Mouse (Mus musculus) intestine, postnatal 0 days (tissue): Measurements from ENCODE around the gene Fam240a. TPM values are rescaled to one million over a fixed set of nuclear protein-coding genes. Genes with fewer than 3 reads are reported as not detected.
A peak's percentile ranks its signal among the peaks of the same experiment; 100 is the strongest.

Experiments
- ATAC-seq: fragments of 200-750 bp; cut with Nextera tagmentation; 2 replicates; pipeline ENCODE4 v1.8.0; 2017; ENCODE audit warnings: mild to moderate bottlenecking, moderate TSS enrichment, moderate library complexity
- H3K27ac ChIP-seq: fragments of 300-500 bp; sonication (generic); 2 replicates; pipeline ENCODE4 v1.5.1; 2014; ENCODE audit warnings: mild to moderate bottlenecking, low read depth, low read length, moderate library complexity
- H3K27me3 ChIP-seq: fragments of 300-500 bp; sonication (generic); replicated peaks from 2 replicates; pipeline ENCODE4 v1.6.1; 2014; ENCODE audit warnings: low read length, mixed read lengths; ENCODE audit not compliant: control insufficient read depth, insufficient read depth
- H3K36me3 ChIP-seq: fragments of 300-500 bp; sonication (generic); 2 replicates; pipeline ENCODE4 v1.6.1; 2014; ENCODE audit warnings: mild to moderate bottlenecking, moderate library complexity; ENCODE audit not compliant: control insufficient read depth, insufficient read depth
- H3K4me1 ChIP-seq: fragments of 300-500 bp; sonication (generic); replicated peaks from 2 replicates; pipeline ENCODE4 v1.6.1; 2014; ENCODE audit warnings: antibody characterized with exemption, low read length, mixed read lengths; ENCODE audit not compliant: control insufficient read depth, insufficient read depth
- H3K4me2 ChIP-seq: fragments of 300-500 bp; sonication (generic); replicated peaks from 2 replicates; pipeline ENCODE4 v1.6.1; 2014; ENCODE audit warnings: low read depth, mild to moderate bottlenecking, moderate library complexity
- H3K4me3 ChIP-seq: fragments of 300-500 bp; sonication (generic); 2 replicates; pipeline ENCODE4 v1.5.1; 2014; ENCODE audit warnings: low read depth, low read length
- H3K9ac ChIP-seq: fragments of 300-500 bp; sonication (generic); 2 replicates; pipeline ENCODE4 v1.6.1; 2014; ENCODE audit warnings: mild to moderate bottlenecking, low read depth, low read length
- H3K9me3 ChIP-seq: fragments of 300-500 bp; sonication (generic); 2 replicates; pipeline ENCODE4 v1.6.1; 2016; ENCODE audit warnings: mixed run types; ENCODE audit not compliant: control insufficient read depth
- CTCF ChIP-seq: sonication (generic); IDR thresholded peaks from 2 replicates; pipeline ENCODE4 v1.5.1; 2016; ENCODE audit warnings: low read depth, mild to moderate bottlenecking, control low read depth, antibody characterized with exemption, moderate library complexity
- WGBS: fragments of 180-500 bp; shearing (Covaris S2); extraction: QIAGEN DNeasy Blood & Tissue Kit; methylation state at CpG from one replicate; pipeline ENCODE4 v1.1.7; 2014; 5-methylcytosine and 5-hydroxymethylcytosine counted together
- polyA plus RNA-seq: library from polyadenylated mRNA; unstranded; fragments of >200 nt; fragmentation: Nextera tagmentation; extraction: Ambion mirVana; gene quantifications from 2 replicates; pipeline ENCODE4 v1.2.1, GENCODE M21; 2015

Gene Fam240a
- polyA plus RNA-seq, 1 experiment from 2014 or later: not detected

GRCm38 (mm10) chr9:110891077-110891828 lies 25.4 kb downstream of the Fam240a start:
- no peak overlapping the region for H3K4me3 ChIP-seq
- no peak for ATAC-seq
- no peaks in the 10 kb centered on the region for H3K9me3 ChIP-seq
- H3K9ac ChIP-seq: no peak overlapping the region
- H3K4me1 ChIP-seq: peaks cover 3% of the 10 kb centered on the region; the same call in 1 of the 2 replicates
- 72% methylated on average over 12 of the region's 12 CpGs for WGBS
- H3K4me2 ChIP-seq: no peak overlapping the region
- no peaks in the 10 kb centered on the region for H3K27me3 ChIP-seq
- no peak for TF ChIP-seq CTCF
- H3K27ac ChIP-seq: no peak overlapping the region
- H3K36me3 ChIP-seq: peaks cover 50% of the 10 kb centered on the region; the same call in 1 of the 2 replicates

GRCm38 (mm10) chr9:110890026-110890783 lies 26.5 kb downstream of the Fam240a start:
- Histone ChIP-seq H3K4me3 (no peak overlapping the region), H3K9ac (no peak overlapping the region)
- ATAC-seq: peak; percentile 83

GRCm38 (mm10) chr9:110888935-110889334 lies 27.7 kb downstream of the Fam240a start:
- H3K9me3 ChIP-seq: no peaks in the 10 kb centered on the region
- H3K4me2 ChIP-seq: no peak overlapping the region
- no peak overlapping the region for H3K9ac ChIP-seq
- WGBS: 93% methylated on average over 14 of the region's 14 CpGs
- TF ChIP-seq CTCF: no peak
- H3K4me3 ChIP-seq: no peak overlapping the region
- no peaks in the 10 kb centered on the region for H3K27me3 ChIP-seq
- no peak for ATAC-seq
- H3K27ac ChIP-seq: no peak overlapping the region
- H3K4me1 ChIP-seq: peaks cover 3% of the 10 kb centered on the region; the same call in 1 of the 2 replicates
- H3K36me3 ChIP-seq: peaks cover 46% of the 10 kb centered on the region; the same call in 1 of the 2 replicates

More at GRCm38 (mm10) chr9:110890026-110890783, 26.5 kb downstream of the Fam240a start:
- Histone ChIP-seq H3K4me1 (peaks cover 3% of the 10 kb centered on the region; the same call in 1 of the 2 replicates), H3K4me2 (peak overlapping the region; percentile 53), H3K27ac (peak overlapping the region; percentile 54), H3K9me3 (no peaks in the 10 kb centered on the region), H3K27me3 (no peaks in the 10 kb centered on the region), H3K36me3 (peaks cover 49% of the 10 kb centered on the region; the same call in 1 of the 2 replicates)
- TF ChIP-seq CTCF: peak; percentile 59
- 7% methylated on average over 21 of the region's 21 CpGs for WGBS

GRCm38 (mm10) chr9:110887388-110888303 lies 29.0 kb downstream of the Fam240a start:
- H3K4me3 ChIP-seq: no peak overlapping the region
- H3K4me1 ChIP-seq: peaks cover 3% of the 10 kb centered on the region; the same call in 1 of the 2 replicates
- no peak for TF ChIP-seq CTCF
- H3K36me3 ChIP-seq: peaks cover 37% of the 10 kb centered on the region; the same call in 1 of the 2 replicates
- no peak overlapping the region for H3K9ac ChIP-seq
- no peak for ATAC-seq
- 69% methylated on average over 9 of the region's 9 CpGs for WGBS
- no peak overlapping the region for H3K4me2 ChIP-seq
- H3K9me3 ChIP-seq: no peaks in the 10 kb centered on the region
- no peaks in the 10 kb centered on the region for H3K27me3 ChIP-seq
- no peak overlapping the region for H3K27ac ChIP-seq

GRCm38 (mm10) chr9:110881953-110882352 lies 34.7 kb downstream of the Fam240a start:
- WGBS: 72% methylated on average over 7 of the region's 7 CpGs
- Histone ChIP-seq H3K4me2 (peak overlapping the region; percentile 75), H3K4me3 (no peak overlapping the region), H3K9ac (0 out of 2 replicates have a peak overlapping the region, but pooled peaks have one; percentile 2), H3K27ac (no peak overlapping the region), H3K4me1 (peaks cover 5% of the 10 kb centered on the region), H3K36me3 (peaks cover 16% of the 10 kb centered on the region; the same call in 1 of the 2 replicates), H3K9me3 (no peaks in the 10 kb centered on the region), H3K27me3 (no peaks in the 10 kb centered on the region)
- TF ChIP-seq CTCF: no peak
- ATAC-seq: no peak
